Mouse (Mus musculus) midbrain, embryonic 12.5 days (tissue): ENCODE results near the gene Gm36176. TPM values are rescaled to one million over a fixed set of nuclear protein-coding genes. Genes with fewer than 3 reads are reported as not detected.
A peak's percentile ranks its signal among the peaks of the same experiment; 100 is the strongest.
"Not testable (repeated sequence)": the region's sequence is repeated elsewhere in the genome, so short reads cannot be mapped to it uniquely, and the experiment has no call there.

Source experiments
- ATAC-seq: fragments of 200-750 bp; cut with Nextera tagmentation; 2 replicates; pipeline ENCODE4 v1.8.0; 2017; ENCODE audit warnings: low read depth, moderate TSS enrichment, moderate library complexity; ENCODE audit not compliant: low FRiP score
- H3K27ac ChIP-seq: fragments of 300-500 bp; sonication (generic); replicated peaks from 2 replicates; pipeline ENCODE4 v1.5.1; 2016; ENCODE audit warnings: mild to moderate bottlenecking
- H3K27me3 ChIP-seq: fragments of 300-500 bp; sonication (generic); 2 replicates; pipeline ENCODE4 v1.6.1; 2016; ENCODE audit warnings: mild to moderate bottlenecking
- H3K36me3 ChIP-seq: fragments of 300-500 bp; sonication (generic); 2 replicates; pipeline ENCODE4 v1.6.1; 2016
- H3K4me1 ChIP-seq: fragments of 300-500 bp; sonication (generic); 2 replicates; pipeline ENCODE4 v1.6.1; 2016
- H3K4me2 ChIP-seq: fragments of 300-500 bp; sonication (generic); replicated peaks from 2 replicates; pipeline ENCODE4 v1.6.1; 2016; ENCODE audit warnings: mild to moderate bottlenecking, moderate library complexity
- H3K4me3 ChIP-seq: fragments of 300-500 bp; sonication (generic); 2 replicates; pipeline ENCODE4 v1.5.1; 2016; ENCODE audit warnings: mild to moderate bottlenecking
- H3K9ac ChIP-seq: fragments of 300-500 bp; sonication (generic); replicated peaks from 2 replicates; pipeline ENCODE4 v1.6.1; 2016; ENCODE audit warnings: mild to moderate bottlenecking, moderate library complexity
- H3K9me3 ChIP-seq: fragments of 300-500 bp; sonication (generic); 2 replicates; pipeline ENCODE4 v1.6.1; 2016; ENCODE audit warnings: mild to moderate bottlenecking
- WGBS: fragments of 180-500 bp; shearing (Covaris S2); methylation state at CpG from one replicate; pipeline ENCODE4 v1.1.7; 2016; 5-methylcytosine and 5-hydroxymethylcytosine counted together
- polyA plus RNA-seq: library from polyadenylated mRNA; unstranded; fragments of >200 nt; fragmentation: Nextera tagmentation; extraction: Ambion mirVana; gene quantifications from 2 replicates; pipeline ENCODE4 v1.2.1, GENCODE M21; 2016

The Gm36176 gene
- polyA plus RNA-seq, result not detected in 2 replicates

DNA sequence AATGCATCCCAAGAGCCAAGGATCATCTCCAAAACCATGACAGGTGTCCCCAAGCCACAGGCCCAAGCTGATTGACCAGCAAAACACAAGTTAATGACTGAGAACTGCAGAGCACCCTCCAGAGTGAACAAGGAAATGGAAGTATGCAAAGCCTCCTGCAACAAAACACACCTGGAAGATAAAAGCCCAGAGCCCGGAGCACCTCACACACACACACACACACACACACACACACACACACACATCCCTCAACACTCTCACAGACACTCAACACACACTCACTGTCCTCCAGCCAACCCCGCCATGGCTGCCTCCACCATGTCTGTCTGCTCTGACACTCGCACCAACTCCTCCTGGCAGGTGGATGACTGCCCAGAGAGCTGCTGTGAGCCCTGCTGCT, at the start of gene Gm36176:
Gene Gm36176, plus strand, starts transcription at position 301 of the 400 bp plus-strand sequence.
- H3K4me3 ChIP-seq, result no peak within 1 kb of the TSS
- H3K9me3 ChIP-seq, result peaks cover 6% of the 10 kb centered on the region; the same call in 1 of the 2 replicates
- H3K27ac ChIP-seq, result no peak within 1 kb of the TSS
- 64% methylated on average over 2 of the region's 3 CpGs for WGBS
- no peak within 1 kb of the TSS for H3K4me2 ChIP-seq
- ATAC-seq, result no peak
- no peaks in the 10 kb centered on the region for H3K27me3 ChIP-seq
- no peaks in the 10 kb centered on the region for H3K4me1 ChIP-seq
- no peaks in the 10 kb centered on the region for H3K36me3 ChIP-seq
- no peak within 1 kb of the TSS for H3K9ac ChIP-seq

GRCm38 (mm10) chr10:77797677-77798076, 48.9 kb upstream of the Gm36176 start:
- Histone ChIP-seq H3K4me1 (peaks cover 11% of the 10 kb centered on the region; the same call in 1 of the 2 replicates), H3K4me2 (no peak overlapping the region), H3K27me3 (no peaks in the 10 kb centered on the region), H3K36me3 (no peaks in the 10 kb centered on the region), H3K9me3 (no peaks in the 10 kb centered on the region), H3K4me3 (no peak overlapping the region), H3K27ac (peak overlapping the region; percentile 52), H3K9ac (no peak overlapping the region; the same call in 1 of the 2 replicates)
- 13% methylated on average over 3 of the region's 3 CpGs for WGBS
- no peak for ATAC-seq

DNA sequence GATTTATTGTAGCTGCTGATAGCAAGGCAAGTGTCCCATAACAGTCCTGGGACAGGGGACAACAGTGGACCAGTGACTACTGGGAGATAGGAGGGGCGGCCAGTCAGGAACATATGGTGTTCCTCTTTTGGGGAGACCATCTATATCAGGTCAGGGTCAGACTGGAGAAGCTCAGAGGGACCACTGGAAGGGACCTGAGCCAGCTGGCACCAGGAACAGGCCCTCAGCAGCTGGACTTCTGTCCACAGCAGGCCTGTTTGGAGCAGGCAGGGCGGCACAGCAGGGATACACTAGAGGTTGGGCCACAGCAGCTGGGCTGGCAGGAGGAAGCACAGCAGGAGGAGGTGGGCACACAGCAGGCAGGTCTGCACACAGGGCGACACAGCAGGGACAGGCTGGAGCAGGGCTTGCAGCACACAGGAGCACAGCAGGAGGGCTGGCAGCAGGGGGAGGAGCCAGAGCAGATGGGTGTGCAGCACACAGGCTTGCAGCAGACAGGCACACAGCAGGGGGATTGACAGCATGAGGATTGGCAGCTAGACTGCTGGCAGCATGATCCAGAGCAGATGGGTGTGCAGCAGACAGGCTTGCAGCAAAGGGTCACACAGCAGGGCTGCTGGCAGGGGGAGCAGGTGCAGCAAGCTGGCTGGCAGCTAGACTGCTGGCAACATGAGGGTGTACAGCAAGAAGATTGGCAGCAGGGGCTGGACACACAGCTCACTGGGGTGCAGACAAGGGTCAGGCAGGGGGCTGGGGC, 48.3 kb upstream of the Gm36176 start:
- not testable (repeated sequence) for H3K27me3 ChIP-seq, ATAC-seq, H3K9ac ChIP-seq, H3K4me2 ChIP-seq, H3K9me3 ChIP-seq, H3K36me3 ChIP-seq, H3K4me3 ChIP-seq
- Histone ChIP-seq H3K4me1 (peaks cover 11% of the 10 kb centered on the region; the same call in 1 of the 2 replicates), H3K27ac (peak overlapping the region; percentile 52)
- WGBS, result 28% methylated on average over 3 of the region's 3 CpGs

GRCm38 (mm10) chr10:77798921-77799508, 47.6 kb upstream of the Gm36176 start, which contains the start of gene Gm19668:
Gene Gm19668 (minus strand): TSS chr10:77799133.
- H3K4me2 ChIP-seq, result no peak within 1 kb of the TSS
- H3K9me3 ChIP-seq, result no peaks in the 10 kb centered on the region
- 68% methylated on average over 8 of the region's 8 CpGs for WGBS
- no peaks in the 10 kb centered on the region for H3K27me3 ChIP-seq
- no peak within 1 kb of the TSS for H3K4me3 ChIP-seq
- peaks cover 11% of the 10 kb centered on the region; the same call in 1 of the 2 replicates for H3K4me1 ChIP-seq
- ATAC-seq, result peak; percentile 23; the same call in 1 of the 2 replicates
- H3K9ac ChIP-seq, result no peak within 1 kb of the TSS; the same call in 1 of the 2 replicates
- no peaks in the 10 kb centered on the region for H3K36me3 ChIP-seq
- H3K27ac ChIP-seq, result peak within 1 kb of the TSS; percentile 52

DNA sequence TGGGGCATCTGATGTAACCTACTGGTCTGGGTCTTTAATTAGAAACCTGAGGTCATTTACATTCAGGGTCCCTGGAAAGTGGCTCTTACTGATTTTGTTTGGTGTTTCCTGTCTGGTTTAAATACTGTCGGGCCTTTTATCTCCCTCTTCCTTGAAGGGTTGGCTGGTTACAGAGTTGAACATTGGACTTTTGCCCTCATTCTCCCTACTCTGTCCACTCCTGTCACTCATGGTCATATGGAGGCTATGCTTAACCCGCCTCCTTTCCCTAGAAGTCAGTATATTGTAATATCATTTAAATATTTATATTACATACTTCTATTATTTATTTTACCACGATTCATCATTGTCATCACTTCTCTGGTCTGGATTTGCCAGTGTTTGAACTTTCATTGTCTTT, 42.5 kb upstream of the Gm36176 start:
- H3K9ac ChIP-seq, result no peak overlapping the region
- no peaks in the 10 kb centered on the region for H3K36me3 ChIP-seq
- 86% methylated on average over 3 of the region's 3 CpGs for WGBS
- H3K4me1 ChIP-seq, result no peaks in the 10 kb centered on the region
- H3K4me3 ChIP-seq, result no peak overlapping the region
- H3K27me3 ChIP-seq, result no peaks in the 10 kb centered on the region
- H3K27ac ChIP-seq, result no peak overlapping the region
- no peaks in the 10 kb centered on the region for H3K9me3 ChIP-seq
- H3K4me2 ChIP-seq, result no peak overlapping the region
- ATAC-seq, result no peak

- H3K27me3 ChIP-seq, result no peaks in the 10 kb centered on the region
- 79% methylated on average over 5 of the region's 5 CpGs for WGBS
- ATAC-seq, result no peak
Measured at GRCm38 (mm10) chr10:77811743-77812142, 34.9 kb upstream of the Gm36176 start, which contains the start of gene Gm9507. Gene Gm9507 (minus strand): TSS chr10:77811843.

GRCm38 (mm10) chr10:77814382-77814781, 32.2 kb upstream of the Gm36176 start, which contains the start of gene Gm2696:
Gene Gm2696 (plus strand): TSS chr10:77814682.
- no peak for ATAC-seq
- H3K27ac ChIP-seq, result no peak within 1 kb of the TSS
- 63% methylated on average over 4 of the region's 4 CpGs for WGBS

More at GRCm38 (mm10) chr10:77811743-77812142, 34.9 kb upstream of the Gm36176 start, which contains the start of gene Gm9507:
- Histone ChIP-seq H3K4me2 (no peak within 1 kb of the TSS), H3K9ac (no peak within 1 kb of the TSS), H3K4me1 (no peaks in the 10 kb centered on the region), H3K36me3 (no peaks in the 10 kb centered on the region), H3K4me3 (no peak within 1 kb of the TSS), H3K9me3 (peaks cover 6% of the 10 kb centered on the region; the same call in 1 of the 2 replicates), H3K27ac (no peak within 1 kb of the TSS)

DNA sequence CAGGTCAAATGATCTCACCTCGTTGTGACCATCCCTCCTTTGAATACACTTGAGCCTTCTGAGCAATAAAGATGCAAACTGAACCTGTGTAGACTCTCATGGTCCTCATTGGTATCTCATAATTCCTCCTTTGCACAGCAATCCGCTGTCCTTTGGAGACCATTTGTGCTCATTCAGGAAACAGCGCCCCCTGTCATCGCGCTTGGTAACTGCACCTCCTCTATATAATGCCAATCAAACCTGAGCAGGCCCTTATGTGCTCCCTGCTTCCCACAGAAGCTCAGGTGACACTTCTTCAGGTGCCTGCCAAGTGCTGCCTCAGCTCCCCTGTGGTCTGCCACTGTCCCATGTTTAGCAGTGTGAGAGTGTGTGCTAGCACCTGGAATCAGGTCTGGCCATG, 31.1 kb upstream of the Gm36176 start:
- WGBS, result 43% methylated on average over 5 of the region's 5 CpGs
- peaks cover 3% of the 10 kb centered on the region; the same call in 1 of the 2 replicates for H3K27me3 ChIP-seq
- no peak for ATAC-seq
- no peak overlapping the region for H3K4me3 ChIP-seq
- H3K4me2 ChIP-seq, result no peak overlapping the region
- no peaks in the 10 kb centered on the region for H3K4me1 ChIP-seq
- H3K9ac ChIP-seq, result no peak overlapping the region
- no peak overlapping the region for H3K27ac ChIP-seq
- H3K36me3 ChIP-seq, result no peaks in the 10 kb centered on the region
- H3K9me3 ChIP-seq, result no peaks in the 10 kb centered on the region

More at GRCm38 (mm10) chr10:77814382-77814781, 32.2 kb upstream of the Gm36176 start, which contains the start of gene Gm2696:
- H3K9me3 ChIP-seq, result peaks cover 6% of the 10 kb centered on the region; the same call in 1 of the 2 replicates
- H3K27me3 ChIP-seq, result peaks cover 3% of the 10 kb centered on the region; the same call in 1 of the 2 replicates
- no peak within 1 kb of the TSS for H3K4me2 ChIP-seq
- no peaks in the 10 kb centered on the region for H3K4me1 ChIP-seq
- no peak within 1 kb of the TSS for H3K4me3 ChIP-seq
- H3K9ac ChIP-seq, result no peak within 1 kb of the TSS
- no peaks in the 10 kb centered on the region for H3K36me3 ChIP-seq

DNA sequence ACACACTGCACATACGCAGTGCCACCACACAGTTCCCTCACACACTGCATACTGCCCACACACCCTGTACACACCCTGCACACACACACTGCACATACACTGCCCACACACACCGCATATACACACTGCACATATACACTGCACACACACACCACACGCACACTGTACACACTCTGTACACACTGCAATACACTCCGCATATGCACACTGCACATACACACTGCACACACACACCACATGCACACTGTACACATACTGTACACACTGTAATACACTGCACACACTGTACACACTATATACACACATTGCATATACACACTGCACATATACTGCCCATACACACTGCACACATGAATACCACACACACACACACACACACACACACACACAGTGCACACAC, 28.1 kb upstream of the Gm36176 start:
- no peak overlapping the region for H3K9ac ChIP-seq
- no peak overlapping the region for H3K4me3 ChIP-seq
- peaks cover 3% of the 10 kb centered on the region; the same call in 1 of the 2 replicates for H3K9me3 ChIP-seq
- peaks cover 3% of the 10 kb centered on the region; the same call in 1 of the 2 replicates for H3K27me3 ChIP-seq
- no peak for ATAC-seq
- H3K36me3 ChIP-seq, result no peaks in the 10 kb centered on the region
- H3K27ac ChIP-seq, result no peak overlapping the region
- H3K4me1 ChIP-seq, result no peaks in the 10 kb centered on the region
- 92% methylated on average over 4 of the region's 4 CpGs for WGBS
- no peak overlapping the region for H3K4me2 ChIP-seq

GRCm38 (mm10) chr10:77819203-77819602, 27.4 kb upstream of the Gm36176 start:
- no peaks in the 10 kb centered on the region for H3K36me3 ChIP-seq
- no peak overlapping the region for H3K27ac ChIP-seq
- ATAC-seq, result no peak
- H3K27me3 ChIP-seq, result peaks cover 3% of the 10 kb centered on the region; the same call in 1 of the 2 replicates
- 22% methylated on average over 4 of the region's 4 CpGs for WGBS
- H3K9ac ChIP-seq, result no peak overlapping the region
- no peak overlapping the region for H3K4me2 ChIP-seq
- H3K4me3 ChIP-seq, result no peak overlapping the region
- peaks cover 3% of the 10 kb centered on the region; the same call in 1 of the 2 replicates for H3K9me3 ChIP-seq
- H3K4me1 ChIP-seq, result no peaks in the 10 kb centered on the region

- H3K36me3 ChIP-seq, result no peaks in the 10 kb centered on the region
- H3K27ac ChIP-seq, result no peak within 1 kb of the TSS
- H3K9ac ChIP-seq, result no peak within 1 kb of the TSS
- no peaks in the 10 kb centered on the region for H3K27me3 ChIP-seq
- H3K4me1 ChIP-seq, result no peaks in the 10 kb centered on the region
- H3K4me3 ChIP-seq, result no peak within 1 kb of the TSS
- 66% methylated on average over 5 of the region's 6 CpGs for WGBS
- H3K9me3 ChIP-seq, result peaks cover 3% of the 10 kb centered on the region; the same call in 1 of the 2 replicates
- H3K4me2 ChIP-seq, result no peak within 1 kb of the TSS
- ATAC-seq, result no peak
Measured at GRCm38 (mm10) chr10:77826951-77827350, 19.7 kb upstream of the Gm36176 start, which contains the start of gene Krtap10-4. Gene Krtap10-4 (minus strand): TSS chr10:77827095.

DNA sequence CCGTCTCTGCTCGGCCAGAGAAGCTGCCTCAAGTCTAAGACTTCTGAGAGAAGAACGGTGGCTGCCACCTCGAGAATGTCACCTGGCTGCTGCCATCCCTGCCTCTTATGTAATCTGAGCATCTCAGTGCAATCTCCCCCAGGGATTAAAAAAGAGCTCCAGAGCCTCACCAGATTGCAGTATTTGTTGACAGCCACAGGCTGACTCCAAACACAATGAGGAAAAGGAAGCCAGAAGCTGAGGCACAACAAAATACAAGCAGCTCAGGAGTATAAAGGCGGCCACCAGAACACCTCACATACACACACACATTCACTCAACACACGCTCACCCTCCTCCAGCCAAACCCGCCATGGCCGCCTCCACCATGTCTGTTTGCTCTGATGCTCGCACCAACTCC, 11.0 kb upstream of the Gm36176 start, which contains the start of gene Krtap10-10:
Gene Krtap10-10, plus strand, starts transcription at position 301 of the 400 bp plus-strand sequence.
- no peaks in the 10 kb centered on the region for H3K27me3 ChIP-seq
- no peak within 1 kb of the TSS for H3K9ac ChIP-seq
- H3K36me3 ChIP-seq, result no peaks in the 10 kb centered on the region
- no peak for ATAC-seq
- no peak within 1 kb of the TSS for H3K4me2 ChIP-seq
- no peaks in the 10 kb centered on the region for H3K9me3 ChIP-seq
- 76% methylated on average over 9 of the region's 9 CpGs for WGBS
- H3K27ac ChIP-seq, result no peak within 1 kb of the TSS
- H3K4me1 ChIP-seq, result no peaks in the 10 kb centered on the region
- no peak within 1 kb of the TSS for H3K4me3 ChIP-seq
